Mouse (Mus musculus) adrenal gland, postnatal 4 days (tissue): ENCODE data around the gene Kif26b. TPM values are rescaled to one million over a fixed set of nuclear protein-coding genes. Genes with fewer than 3 reads are reported as not detected.

Experiments used
- DNase-seq, 2 experiments: peaks; one replicate each; pipeline ENCODE4 v3.0.0; 2021 to 2022; ENCODE audit warnings: low spot score in 2 of 2, mixed read lengths in 2 of 2
- total RNA-seq, 2 experiments: library from RNA; stranded (reverse); gene quantifications; 2 replicates each; pipeline ENCODE4 v1.2.3; 2021

The Kif26b gene
- total RNA-seq, 2 experiments from 2014 or later: 7.3 to 16.2 TPM

GRCm38 (mm10) chr1:178765650-178766049 is 236.7 kb downstream of the Kif26b start:
- DNase-seq: no peak

- no peak for DNase-seq
Measured at GRCm38 (mm10) chr1:178768976-178769375, 240.1 kb downstream of the Kif26b start.

DNA sequence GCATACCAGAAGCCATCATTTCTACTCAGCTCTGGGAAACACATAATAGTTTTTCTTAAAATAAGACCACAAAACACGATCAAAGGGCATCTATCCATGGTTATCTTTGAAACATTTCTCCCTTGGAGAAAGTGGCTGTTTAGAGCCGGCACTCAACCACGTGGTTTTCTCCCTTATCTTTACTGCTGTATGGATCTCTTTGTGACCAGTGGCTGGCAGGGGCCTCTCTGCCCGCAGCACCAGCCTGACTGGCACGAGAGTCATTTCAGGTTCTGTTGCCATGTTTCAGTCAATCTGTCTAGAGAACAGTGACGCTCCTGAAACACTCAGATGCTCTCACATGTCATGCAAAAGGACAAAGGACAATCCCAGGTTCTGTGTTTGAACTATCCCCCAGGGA is 241.1 kb downstream of the Kif26b start:
- no peak for DNase-seq

DNA sequence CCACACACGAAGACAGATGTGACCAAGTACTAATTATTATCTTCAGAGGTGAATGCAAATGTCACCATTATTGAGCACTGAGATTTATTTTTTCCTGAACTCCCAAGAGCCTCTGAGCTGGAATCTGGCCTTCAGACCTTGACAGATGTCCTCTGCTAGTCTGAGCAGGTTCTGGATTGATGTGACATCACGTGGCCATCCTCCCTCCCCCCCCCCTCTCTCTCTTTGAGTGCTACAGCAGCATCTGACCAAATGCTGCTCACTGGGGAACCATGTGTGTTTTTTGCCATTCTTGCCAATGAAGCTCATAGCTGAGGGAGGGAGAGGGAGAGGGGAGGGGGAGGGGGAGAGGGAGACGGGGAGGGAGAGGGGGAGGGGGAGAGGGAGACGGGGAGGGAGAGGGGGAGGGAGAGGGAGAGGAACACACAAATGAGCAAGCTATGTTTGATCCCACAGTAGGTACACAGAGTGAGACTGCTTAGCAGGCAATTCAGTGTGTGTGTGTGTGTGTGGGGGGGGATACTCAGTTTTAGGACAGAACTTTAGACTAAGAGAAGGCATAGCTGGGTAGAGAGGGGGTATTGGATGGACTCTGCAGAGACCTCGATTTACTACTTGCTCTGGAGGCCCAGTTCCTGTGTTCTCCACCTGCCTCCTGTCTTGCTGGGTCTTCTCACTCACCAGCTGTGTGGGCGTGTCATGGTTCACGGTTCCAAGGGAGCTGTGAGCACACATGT is 241.9 kb downstream of the Kif26b start:
- DNase-seq: no peak

- no peak for DNase-seq
Measured at GRCm38 (mm10) chr1:178779742-178780141, 250.8 kb downstream of the Kif26b start.

DNA sequence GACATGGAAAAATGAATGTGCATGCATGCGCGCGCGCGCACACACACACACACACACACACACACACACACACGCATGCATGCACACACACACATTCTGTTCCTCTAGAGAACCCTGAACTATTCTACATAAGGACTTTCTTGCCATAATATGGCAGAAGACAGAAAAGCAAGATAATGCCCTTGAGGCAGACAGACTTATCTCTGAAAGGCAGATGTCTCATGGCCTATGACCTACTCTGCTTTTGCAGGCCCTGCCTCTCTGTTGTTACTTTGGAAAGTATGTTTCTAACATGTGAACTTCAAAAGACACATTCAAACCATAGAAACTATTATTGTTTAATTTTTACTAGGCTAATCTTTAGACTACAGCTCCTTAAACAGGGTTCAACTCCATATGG is 255.1 kb downstream of the Kif26b start:
- DNase-seq: no peak

- no peak for DNase-seq
Measured at GRCm38 (mm10) chr1:178791266-178791665, 262.3 kb downstream of the Kif26b start.

- no peak for DNase-seq
Measured at GRCm38 (mm10) chr1:178792726-178793125, 263.8 kb downstream of the Kif26b start.

DNA sequence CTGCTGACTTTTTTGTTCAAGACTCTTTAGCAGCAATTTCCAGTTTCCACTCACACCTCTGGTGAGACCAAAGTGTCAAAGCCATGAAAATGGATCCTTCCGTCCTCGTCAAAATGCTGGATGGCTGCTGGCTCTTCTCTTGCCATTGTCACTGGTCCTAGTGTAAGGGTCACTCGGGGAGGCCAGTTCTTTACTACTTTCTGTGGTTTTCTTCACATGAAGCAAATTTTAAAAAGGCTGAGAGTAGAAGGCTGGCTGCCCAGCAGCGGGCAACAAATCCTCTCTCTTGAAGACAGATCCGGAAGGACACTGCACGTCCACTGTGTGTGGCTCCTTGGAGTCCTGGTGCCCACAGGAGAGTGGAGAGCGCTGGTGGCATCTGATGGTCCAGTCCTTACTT is 265.9 kb downstream of the Kif26b start:
- DNase-seq: no peak

DNA sequence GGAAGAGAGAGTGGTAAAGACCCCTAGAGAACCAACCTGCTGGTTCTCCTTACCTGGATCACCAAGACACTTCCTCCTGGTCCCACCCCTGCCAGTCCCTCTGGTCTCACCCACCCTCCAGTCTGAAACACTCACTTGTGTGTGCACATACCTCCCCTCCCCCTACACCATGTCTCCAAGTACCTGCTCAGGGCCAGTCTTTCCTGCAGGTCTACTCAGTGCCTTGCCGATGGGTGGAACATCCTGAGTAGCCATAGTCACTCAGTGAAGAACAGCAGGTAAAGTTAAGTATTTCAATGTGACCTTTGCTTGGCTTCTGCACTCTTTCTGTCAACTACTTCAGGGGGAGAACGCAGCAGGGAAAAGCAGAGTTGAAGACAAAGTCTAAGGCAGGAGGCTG is 268.5 kb downstream of the Kif26b start:
- no peak for DNase-seq

DNA sequence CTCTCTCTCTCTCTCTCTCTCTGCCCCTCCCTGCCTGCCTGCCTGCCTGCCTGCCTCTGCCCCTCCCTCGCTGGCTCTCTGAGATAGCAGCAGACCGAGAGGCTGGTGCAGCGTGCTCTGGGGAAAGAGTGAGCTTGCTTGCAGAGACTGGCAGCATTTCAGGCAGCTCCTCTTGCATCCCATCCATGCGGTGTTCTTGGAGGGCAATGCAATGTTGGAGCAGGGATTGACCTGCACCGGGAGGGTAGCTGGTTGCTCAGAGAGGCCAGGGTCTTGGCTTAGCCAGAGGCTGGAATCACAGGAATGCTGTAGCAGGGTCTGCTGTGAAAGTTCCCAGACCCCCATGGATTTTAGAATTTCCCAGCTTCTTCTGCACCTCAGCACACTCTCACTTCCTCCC is 269.4 kb downstream of the Kif26b start:
- DNase-seq: no peak

DNA sequence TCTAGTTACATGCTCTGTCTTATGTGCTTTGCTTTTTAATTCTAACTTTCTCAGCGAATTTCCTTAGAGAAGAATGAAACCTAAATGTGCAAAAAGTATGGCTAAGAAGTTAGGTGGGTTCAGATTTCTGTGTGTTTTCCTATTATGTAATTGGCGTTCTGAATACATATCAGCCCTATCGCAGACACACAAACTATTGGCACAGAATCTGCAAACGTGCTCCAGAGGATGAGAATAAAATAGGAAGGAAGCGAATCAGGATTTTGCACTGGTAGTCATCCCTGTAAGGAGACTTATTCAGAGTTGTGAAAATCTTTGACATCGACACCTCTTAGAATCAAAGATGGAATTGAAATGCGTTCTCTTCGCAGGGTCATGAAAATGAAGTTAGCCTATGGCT is 270.0 kb downstream of the Kif26b start:
- no peak for DNase-seq

DNA sequence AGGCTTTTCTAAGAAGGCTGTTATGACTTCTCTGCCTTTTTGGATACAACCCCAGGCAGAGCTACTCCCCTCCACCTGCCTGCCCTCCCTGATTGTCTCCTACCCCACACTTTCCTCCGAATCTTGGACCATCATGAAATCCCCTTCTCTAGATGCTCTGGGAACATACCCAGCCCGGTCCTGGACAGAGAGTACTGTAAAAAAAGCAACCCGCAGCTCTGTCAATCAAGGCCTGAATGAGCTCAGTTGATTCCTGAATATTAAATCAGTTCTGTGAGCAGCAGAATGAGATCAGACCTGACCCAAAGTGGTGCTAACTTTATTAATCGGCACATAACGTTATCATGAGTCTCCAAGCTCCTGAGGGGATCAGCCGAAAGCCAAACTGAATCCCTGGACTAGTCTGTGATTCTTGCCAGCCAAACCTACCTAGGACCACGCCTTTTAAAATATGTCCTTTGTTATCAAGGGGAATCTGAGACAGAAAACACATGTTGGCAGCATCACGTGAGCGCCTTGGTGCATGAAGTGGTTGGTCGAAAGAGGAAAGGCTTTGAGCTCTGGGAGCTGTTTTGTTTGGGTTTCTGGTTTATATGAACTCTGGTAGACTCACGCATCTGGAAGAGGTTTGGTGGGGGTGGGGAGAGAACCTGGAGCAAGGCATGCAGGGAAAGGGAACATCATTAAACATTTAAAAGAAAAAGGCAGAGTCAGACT is 271.1 kb downstream of the Kif26b start:
- DNase-seq: no peak

DNA sequence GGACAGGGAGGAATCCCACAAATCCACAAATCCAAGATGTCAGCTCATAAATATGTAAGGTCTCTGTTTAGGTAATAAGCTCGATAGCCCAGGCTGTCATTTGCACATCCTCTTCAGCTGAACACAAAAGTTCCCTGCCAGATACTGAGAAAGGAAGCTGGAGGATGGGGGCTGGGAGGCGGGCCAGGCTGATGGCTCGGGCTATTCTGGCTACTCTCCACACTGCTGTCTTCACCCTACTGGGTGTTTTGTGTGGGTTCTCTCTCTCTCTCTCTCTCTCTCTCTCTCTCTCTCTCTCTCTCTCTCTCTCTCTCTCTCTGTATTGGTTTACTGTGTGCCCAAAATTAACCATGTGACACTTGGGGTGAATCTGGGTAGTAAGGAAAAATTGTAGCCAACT is 274.2 kb downstream of the Kif26b start:
- DNase-seq: no peak

GRCm38 (mm10) chr1:178817476-178817875 is 288.6 kb downstream of the Kif26b start:
- no peak for DNase-seq

GRCm38 (mm10) chr1:178819060-178819459 is 290.1 kb downstream of the Kif26b start:
- no peak for DNase-seq

DNA sequence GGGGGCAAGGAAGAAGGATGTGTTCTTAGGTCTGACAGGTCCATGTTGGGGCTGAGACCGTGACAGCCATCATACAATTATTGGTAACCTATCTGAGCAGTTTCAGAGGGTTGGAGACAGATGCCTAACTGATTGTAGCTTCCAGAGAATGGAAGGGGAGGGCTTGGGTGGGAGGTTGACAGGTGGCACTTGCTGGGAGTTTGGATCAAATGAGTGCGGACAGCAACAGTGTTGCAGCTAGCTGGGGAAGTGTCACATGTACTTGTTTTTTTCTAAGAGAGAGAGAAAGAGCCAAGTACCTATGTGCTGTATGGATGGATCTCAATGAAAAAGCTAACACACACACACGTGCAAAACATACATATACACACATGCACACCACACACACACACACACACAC is 291.2 kb downstream of the Kif26b start:
- no peak for DNase-seq

- DNase-seq: no peak
Measured at GRCm38 (mm10) chr1:178820556-178821435, 291.9 kb downstream of the Kif26b start.

DNA sequence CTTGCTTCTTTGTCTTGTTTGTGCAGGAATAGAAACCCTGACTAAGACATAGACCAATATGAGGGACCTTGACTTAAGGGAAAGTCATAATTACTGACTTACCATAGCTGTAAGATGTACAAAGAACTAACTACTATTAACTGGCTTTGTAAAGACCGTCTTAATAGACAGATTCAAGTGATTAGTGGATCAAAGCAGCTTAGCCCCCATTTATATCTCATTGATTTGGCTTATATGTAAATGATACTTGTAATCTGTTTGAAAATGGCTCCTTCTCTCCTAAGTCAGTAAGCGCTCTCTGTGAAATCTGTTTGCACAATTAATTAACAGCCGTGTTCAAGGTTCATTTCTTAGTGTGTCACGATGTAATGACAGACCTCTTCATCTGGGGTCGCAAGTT is 295.9 kb downstream of the Kif26b start:
- DNase-seq: no peak

DNA sequence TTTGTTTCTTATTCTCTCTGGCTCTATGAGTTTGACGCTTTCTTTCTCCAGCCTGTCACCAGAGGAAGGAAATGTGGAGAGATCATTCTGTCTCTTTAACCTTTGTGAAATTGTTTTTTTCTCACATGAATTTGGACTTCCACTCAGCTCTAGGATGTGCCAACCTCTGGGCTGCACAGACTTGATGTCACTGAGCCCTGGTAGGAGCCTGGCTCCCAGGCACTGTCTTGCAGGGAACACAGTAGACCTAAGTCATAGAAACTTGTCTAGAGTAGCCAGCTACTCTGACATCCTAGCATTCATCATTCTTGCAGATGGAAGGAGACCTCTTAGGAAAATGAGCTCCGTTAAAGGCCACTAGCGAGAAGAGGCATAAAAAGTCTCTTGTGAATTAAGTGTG is 298.3 kb downstream of the Kif26b start:
- DNase-seq: no peak

DNA sequence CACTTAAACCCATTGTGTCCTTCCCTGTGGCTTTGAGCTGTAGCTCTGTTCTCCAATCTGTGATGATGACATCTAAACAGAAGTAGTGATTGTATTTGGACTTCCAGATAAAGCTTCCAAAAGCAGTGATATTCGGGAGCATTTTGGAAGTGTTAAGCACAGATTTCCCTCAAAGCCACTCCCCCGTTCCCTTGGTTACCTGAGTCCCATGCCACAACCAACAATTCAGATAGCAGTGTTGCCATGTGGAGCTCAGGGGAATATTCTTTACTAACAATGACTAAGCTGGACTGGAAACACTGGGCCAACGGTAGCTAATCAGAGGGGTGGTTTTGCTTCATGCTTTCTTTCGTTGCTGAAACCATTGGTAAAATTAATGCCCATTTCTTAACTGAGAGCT is 300.5 kb downstream of the Kif26b start:
- no peak for DNase-seq

GRCm38 (mm10) chr1:178832571-178832970 is 303.6 kb downstream of the Kif26b start:
- no peak for DNase-seq
